Mouse (Mus musculus) hindbrain, embryonic 12.5 days (tissue): Measurements from ENCODE around the gene Tescl. TPM values are rescaled to one million over a fixed set of nuclear protein-coding genes. Genes with fewer than 3 reads are reported as not detected.

Source experiments
- ATAC-seq: fragments of 200-750 bp; cut with Nextera tagmentation; 2 replicates; pipeline ENCODE4 v1.8.0; 2017; ENCODE audit warnings: moderate TSS enrichment; ENCODE audit not compliant: low FRiP score
- H3K27ac ChIP-seq: fragments of 300-500 bp; sonication (generic); 2 replicates; pipeline ENCODE4 v1.5.1; 2016; ENCODE audit warnings: mild to moderate bottlenecking
- H3K27me3 ChIP-seq: fragments of 300-500 bp; sonication (generic); 2 replicates; pipeline ENCODE4 v1.6.1; 2016; ENCODE audit warnings: mild to moderate bottlenecking
- H3K36me3 ChIP-seq: fragments of 300-500 bp; sonication (generic); 2 replicates; pipeline ENCODE4 v1.6.1; 2016; ENCODE audit warnings: mild to moderate bottlenecking
- H3K4me1 ChIP-seq: fragments of 300-500 bp; sonication (generic); 2 replicates; pipeline ENCODE4 v1.6.1; 2016
- H3K4me2 ChIP-seq: fragments of 300-500 bp; sonication (generic); replicated peaks from 2 replicates; pipeline ENCODE4 v1.6.1; 2016; ENCODE audit warnings: mild to moderate bottlenecking
- H3K4me3 ChIP-seq: fragments of 300-500 bp; sonication (generic); 2 replicates; pipeline ENCODE4 v1.5.1; 2016; ENCODE audit warnings: mild to moderate bottlenecking
- H3K9ac ChIP-seq: fragments of 300-500 bp; sonication (generic); 2 replicates; pipeline ENCODE4 v1.6.1; 2016; ENCODE audit warnings: mild to moderate bottlenecking, moderate library complexity
- H3K9me3 ChIP-seq: fragments of 300-500 bp; sonication (generic); replicated peaks from 2 replicates; pipeline ENCODE4 v1.6.1; 2016; ENCODE audit warnings: mild to moderate bottlenecking
- WGBS: fragments of 180-500 bp; shearing (Covaris S2); methylation state at CpG from one replicate; pipeline ENCODE4 v1.1.7; 2016; 5-methylcytosine and 5-hydroxymethylcytosine counted together
- polyA plus RNA-seq: library from polyadenylated mRNA; unstranded; fragments of >200 nt; fragmentation: Nextera tagmentation; extraction: Ambion mirVana; gene quantifications from 2 replicates; pipeline ENCODE4 v1.2.1, GENCODE M21; 2016

Gene Tescl
- polyA plus RNA-seq, 1 experiment from 2014 or later, result not detected

DNA sequence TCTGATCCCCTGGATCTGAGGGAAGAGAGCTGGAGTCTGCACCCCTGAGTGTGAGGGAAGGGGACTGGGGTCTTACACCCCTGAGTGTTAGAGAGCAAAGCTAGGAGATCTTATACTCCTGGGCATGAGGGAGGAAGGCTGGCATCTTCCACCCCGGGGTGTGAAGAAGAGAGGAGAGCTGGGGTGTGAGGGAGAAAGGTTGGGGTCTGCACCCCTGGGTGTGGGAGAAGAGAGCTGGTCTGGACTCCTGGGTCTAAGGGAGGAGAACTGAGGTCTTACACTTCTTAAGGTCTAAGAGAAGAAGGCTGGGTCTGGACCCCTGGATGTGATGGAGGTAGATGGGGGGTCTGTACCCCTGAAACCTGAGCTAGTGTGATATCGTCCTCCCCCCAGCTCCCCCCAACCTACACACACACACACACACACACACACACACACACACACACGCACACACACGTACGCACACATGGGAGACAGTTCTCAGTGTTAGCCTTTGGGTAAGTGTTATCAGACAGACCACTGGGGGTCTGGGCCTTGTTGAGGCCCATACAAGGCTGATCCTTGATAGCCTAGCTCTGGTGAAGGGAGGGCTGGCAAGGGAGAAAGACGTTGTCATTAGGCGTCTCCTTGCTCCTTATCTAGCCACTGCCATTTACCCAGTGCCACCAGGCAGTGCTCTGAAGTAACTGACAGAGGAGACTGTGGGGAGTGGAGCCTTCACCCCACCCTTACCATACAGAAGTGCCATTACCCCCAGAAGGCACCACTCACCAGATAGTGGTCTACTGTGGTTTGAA lies 37.5 kb upstream of the Tescl start:
- no peak for ATAC-seq
- WGBS, result 78% methylated on average over 7 of the region's 7 CpGs
- Histone ChIP-seq H3K4me1 (peaks cover 11% of the 10 kb centered on the region), H3K27me3 (0 out of 2 replicates have a peak, but pooled peaks cover 2% of the 10 kb centered on the region), H3K9me3 (no peaks in the 10 kb centered on the region), H3K4me2 (no peak overlapping the region), H3K36me3 (no peaks in the 10 kb centered on the region), H3K27ac (no peak overlapping the region), H3K4me3 (no peak overlapping the region), H3K9ac (no peak overlapping the region)

GRCm38 (mm10) chr7:24369731-24370541 lies 36.2 kb upstream of the Tescl start, which contains the start of gene Kcnn4:
TSS of gene Kcnn4 (plus strand) at chr7:24370263.
- Histone ChIP-seq H3K9ac (no peak within 1 kb of the TSS), H3K4me3 (no peak within 1 kb of the TSS), H3K9me3 (no peaks in the 10 kb centered on the region), H3K4me1 (peaks cover 11% of the 10 kb centered on the region), H3K4me2 (no peak within 1 kb of the TSS), H3K27me3 (0 out of 2 replicates have a peak, but pooled peaks cover 2% of the 10 kb centered on the region), H3K36me3 (no peaks in the 10 kb centered on the region), H3K27ac (no peak within 1 kb of the TSS)
- ATAC-seq, result no peak
- 44% methylated on average over 23 of the region's 23 CpGs for WGBS

DNA sequence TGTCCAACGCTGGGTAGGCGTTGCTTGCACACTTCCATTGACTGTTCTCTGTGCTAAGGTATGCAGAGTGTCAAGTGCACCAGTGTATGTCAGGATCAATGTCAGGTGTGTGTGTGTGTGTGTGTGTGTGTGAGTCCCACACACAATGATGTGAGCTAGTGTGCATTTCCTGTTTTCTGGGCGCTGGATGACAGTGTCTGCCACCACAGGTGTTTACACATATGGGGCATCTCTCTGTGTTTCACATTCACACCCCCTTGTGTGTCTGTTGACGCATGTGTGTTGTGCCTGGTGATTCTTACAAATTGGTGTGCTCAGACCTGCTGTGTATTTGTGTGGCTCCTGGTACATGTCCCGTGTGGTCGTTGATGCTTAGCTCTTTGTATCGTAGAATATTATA lies 35.2 kb upstream of the Tescl start:
- H3K4me1 ChIP-seq, result peaks cover 11% of the 10 kb centered on the region
- H3K9ac ChIP-seq, result no peak overlapping the region
- H3K4me3 ChIP-seq, result no peak overlapping the region
- H3K9me3 ChIP-seq, result no peaks in the 10 kb centered on the region
- H3K36me3 ChIP-seq, result no peaks in the 10 kb centered on the region
- no peak for ATAC-seq
- H3K27ac ChIP-seq, result no peak overlapping the region
- 0 out of 2 replicates have a peak, but pooled peaks cover 2% of the 10 kb centered on the region for H3K27me3 ChIP-seq
- no peak overlapping the region for H3K4me2 ChIP-seq
- WGBS, result 93% methylated on average over 7 of the region's 7 CpGs

DNA sequence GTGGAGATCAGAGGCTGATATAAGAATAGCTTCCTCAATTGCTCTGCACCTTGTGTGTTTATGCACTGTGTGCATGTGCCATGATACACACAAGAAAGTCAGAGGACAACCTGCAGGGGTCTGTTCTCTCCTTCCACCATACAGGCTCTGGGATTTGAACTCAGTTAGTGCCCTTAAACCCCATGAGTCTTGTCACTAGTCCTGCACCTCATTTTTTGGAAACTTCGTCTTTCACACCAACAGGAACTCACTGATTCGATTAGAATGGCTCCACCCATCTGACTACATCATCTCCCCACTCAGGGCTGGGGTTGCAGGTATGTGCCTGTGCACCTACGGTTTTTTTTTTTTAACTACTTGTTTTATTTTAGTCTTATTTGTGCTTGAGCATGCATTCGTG lies 34.5 kb upstream of the Tescl start:
- Histone ChIP-seq H3K27me3 (0 out of 2 replicates have a peak, but pooled peaks cover 2% of the 10 kb centered on the region), H3K27ac (no peak overlapping the region), H3K9me3 (no peaks in the 10 kb centered on the region), H3K36me3 (no peaks in the 10 kb centered on the region), H3K4me3 (no peak overlapping the region), H3K4me1 (peaks cover 7% of the 10 kb centered on the region), H3K9ac (no peak overlapping the region), H3K4me2 (no peak overlapping the region)
- ATAC-seq, result no peak
- 72% methylated on average over 4 of the region's 4 CpGs for WGBS

DNA sequence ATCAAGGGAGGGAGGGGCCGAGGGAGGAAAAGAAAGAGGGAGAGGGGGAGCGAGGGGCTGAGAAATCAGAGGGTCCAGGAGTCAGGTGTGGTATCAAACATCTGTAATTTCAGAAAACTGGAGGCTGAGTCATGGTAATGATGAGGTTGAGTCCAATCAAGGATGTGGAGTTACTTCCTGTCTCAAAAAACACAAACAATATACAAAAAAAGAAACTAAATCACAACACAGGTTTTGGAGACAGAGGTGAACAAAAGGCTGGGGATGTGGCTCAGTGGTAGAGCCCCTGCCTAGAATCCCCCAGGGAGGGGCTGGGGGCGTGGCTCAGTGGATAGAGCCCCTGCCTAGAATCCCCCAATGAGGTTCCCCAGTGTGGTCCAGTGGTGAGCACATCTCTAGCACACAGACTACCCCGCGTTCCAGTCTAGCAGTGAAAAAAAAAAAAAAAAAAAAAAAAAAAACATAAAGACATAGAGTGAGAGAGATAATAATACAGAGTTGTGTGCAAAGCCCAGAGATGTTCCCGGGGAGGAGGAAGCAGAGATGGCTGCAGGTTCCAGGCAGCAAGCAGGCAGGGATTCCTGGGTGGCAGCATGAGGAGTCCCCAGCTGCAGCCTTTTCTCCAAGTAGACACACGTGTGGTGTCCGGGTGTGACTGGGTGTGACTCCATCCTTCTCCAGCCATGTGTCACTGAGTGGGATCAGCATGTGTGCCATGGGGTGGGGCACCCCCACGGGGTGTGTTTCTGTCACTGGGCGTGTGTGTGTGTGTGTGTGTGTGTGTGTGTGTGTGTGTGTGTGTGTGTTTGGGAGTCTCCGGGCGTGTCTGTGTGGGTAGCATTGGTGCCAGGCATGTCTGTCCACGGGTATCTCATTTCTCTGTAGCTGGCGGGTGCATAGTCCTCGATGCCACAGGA lies 33.2 kb upstream of the Tescl start:
- Histone ChIP-seq H3K27me3 (0 out of 2 replicates have a peak, but pooled peaks cover 6% of the 10 kb centered on the region), H3K36me3 (no peaks in the 10 kb centered on the region), H3K4me1 (peaks cover 4% of the 10 kb centered on the region; the same call in 1 of the 2 replicates), H3K4me2 (no peak overlapping the region), H3K9me3 (no peaks in the 10 kb centered on the region), H3K27ac (no peak overlapping the region), H3K9ac (no peak overlapping the region), H3K4me3 (no peak overlapping the region)
- 81% methylated on average over 13 of the region's 15 CpGs for WGBS
- ATAC-seq, result no peak

DNA sequence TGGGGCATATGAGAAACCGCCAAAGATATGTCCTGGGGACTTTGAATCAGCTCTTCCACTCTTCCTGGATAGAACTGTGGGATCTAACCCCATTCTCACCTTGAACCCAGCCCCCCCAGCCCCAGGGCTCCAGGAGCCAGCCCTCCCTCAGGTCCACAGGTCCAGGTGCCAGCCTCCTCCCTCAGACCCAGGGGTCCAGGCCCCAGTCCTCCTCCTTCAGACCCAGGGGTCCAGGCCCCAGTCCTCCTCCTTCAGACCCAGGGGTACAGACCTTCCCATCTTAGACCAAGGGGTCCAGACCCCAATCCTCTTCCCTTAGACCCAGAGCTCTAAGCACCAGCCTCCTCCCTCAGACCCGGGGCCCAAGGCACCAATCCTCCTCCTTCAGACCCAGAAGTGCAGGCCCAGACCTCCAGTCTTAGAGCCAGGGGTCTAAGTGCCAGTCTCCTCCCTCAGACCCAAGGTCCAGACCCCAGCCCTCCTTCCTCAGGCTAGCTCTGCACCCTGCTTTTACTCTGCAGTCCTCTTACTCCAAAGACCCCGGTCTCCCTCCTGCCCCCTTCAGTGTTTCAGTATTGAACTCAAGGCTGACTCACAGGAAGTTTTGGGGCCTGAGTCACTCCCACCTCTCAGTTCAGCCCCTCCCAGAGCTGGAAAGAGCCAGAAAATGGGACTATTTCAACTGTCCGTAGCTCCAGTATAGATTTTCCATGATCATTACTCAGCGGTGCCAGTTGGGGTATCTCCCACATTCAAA lies 31.7 kb upstream of the Tescl start:
- 0 out of 2 replicates have a peak, but pooled peaks cover 6% of the 10 kb centered on the region for H3K27me3 ChIP-seq
- ATAC-seq, result peak; percentile 32
- H3K4me1 ChIP-seq, result peaks cover 4% of the 10 kb centered on the region; the same call in 1 of the 2 replicates
- H3K4me3 ChIP-seq, result no peak overlapping the region
- WGBS, result 75% methylated on average over 5 of the region's 5 CpGs
- no peak overlapping the region for H3K4me2 ChIP-seq
- no peaks in the 10 kb centered on the region for H3K36me3 ChIP-seq
- H3K27ac ChIP-seq, result no peak overlapping the region
- H3K9me3 ChIP-seq, result no peaks in the 10 kb centered on the region; the same call in 1 of the 2 replicates
- H3K9ac ChIP-seq, result peak overlapping the region; percentile 1; the same call in 1 of the 2 replicates

DNA sequence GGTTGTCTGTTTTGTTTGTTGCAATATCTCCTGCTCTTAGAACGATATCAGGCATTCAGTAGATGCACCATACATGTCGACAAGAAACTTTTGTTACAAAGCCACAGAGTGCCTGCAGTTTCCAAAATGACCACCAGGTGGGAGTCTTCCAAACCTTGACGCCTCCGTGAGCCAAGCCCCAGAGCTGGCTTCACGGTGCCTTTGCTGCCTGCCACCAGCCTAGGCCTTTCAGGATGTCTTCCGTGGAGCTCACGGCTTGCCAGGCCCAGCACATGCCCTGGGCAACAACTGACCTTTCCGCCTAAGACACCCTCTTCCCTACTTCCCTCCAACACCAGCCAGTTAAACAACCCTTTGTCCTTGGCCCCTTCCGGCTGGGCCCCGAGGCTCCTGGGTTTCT lies 31.1 kb upstream of the Tescl start:
- H3K27ac ChIP-seq, result no peak overlapping the region
- H3K9me3 ChIP-seq, result no peaks in the 10 kb centered on the region; the same call in 1 of the 2 replicates
- WGBS, result 27% methylated on average over 10 of the region's 10 CpGs
- H3K4me2 ChIP-seq, result no peak overlapping the region
- no peaks in the 10 kb centered on the region for H3K36me3 ChIP-seq
- no peaks in the 10 kb centered on the region for H3K4me1 ChIP-seq
- peak overlapping the region; percentile 1; the same call in 1 of the 2 replicates for H3K9ac ChIP-seq
- H3K27me3 ChIP-seq, result 0 out of 2 replicates have a peak, but pooled peaks cover 6% of the 10 kb centered on the region
- ATAC-seq, result peak; percentile 63
- H3K4me3 ChIP-seq, result no peak overlapping the region

DNA sequence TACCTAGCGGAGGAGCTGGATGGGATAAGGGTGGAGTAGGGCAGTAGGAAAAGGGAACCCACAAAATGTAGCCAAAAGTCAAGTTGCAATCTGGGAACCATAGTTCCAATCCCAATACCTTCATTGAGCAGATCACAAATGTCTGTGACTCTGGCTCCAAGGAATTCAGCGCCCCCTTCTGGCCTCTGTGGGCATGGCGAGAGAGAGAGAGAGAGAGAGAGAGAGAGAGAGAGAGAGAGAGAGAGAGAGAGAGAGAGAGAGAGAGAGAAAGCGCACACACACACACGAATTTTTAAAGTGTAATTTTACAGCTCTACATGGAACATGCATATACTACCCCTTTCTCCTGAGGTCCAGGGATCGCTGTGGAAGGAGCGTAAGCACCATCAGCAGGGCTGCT lies 29.5 kb upstream of the Tescl start:
- no peaks in the 10 kb centered on the region; the same call in none of the 2 replicates for H3K9me3 ChIP-seq
- ATAC-seq, result no peak
- no peak overlapping the region for H3K27ac ChIP-seq
- no peak overlapping the region for H3K9ac ChIP-seq
- WGBS, result 28% methylated on average over 6 of the region's 7 CpGs
- H3K4me2 ChIP-seq, result no peak overlapping the region
- H3K4me3 ChIP-seq, result no peak overlapping the region
- no peaks in the 10 kb centered on the region for H3K36me3 ChIP-seq
- H3K4me1 ChIP-seq, result no peaks in the 10 kb centered on the region
- H3K27me3 ChIP-seq, result 0 out of 2 replicates have a peak, but pooled peaks cover 4% of the 10 kb centered on the region

GRCm38 (mm10) chr7:24361001-24361400 lies 27.3 kb upstream of the Tescl start:
- no peak for ATAC-seq

DNA sequence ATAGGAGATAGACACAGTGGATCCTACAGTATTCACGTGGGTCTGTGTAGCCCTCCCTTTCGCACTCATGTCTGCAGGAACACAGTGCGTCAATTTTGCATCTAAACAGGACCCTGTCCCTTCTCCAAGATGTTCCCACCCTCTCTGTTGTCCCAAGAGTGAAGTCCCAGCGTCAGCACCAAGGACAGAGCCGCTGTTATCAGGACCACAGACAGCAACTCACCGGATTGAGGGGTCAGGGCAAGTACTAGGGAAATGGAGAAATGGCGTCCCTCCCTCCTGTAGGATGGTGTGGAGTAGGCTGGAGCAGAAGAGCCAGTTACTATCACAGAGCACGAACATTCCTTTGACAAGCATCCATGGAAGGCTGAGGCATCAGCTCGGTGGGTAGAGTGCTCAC lies 25.5 kb upstream of the Tescl start:
- no peak for ATAC-seq
- H3K4me1 ChIP-seq, result no peaks in the 10 kb centered on the region

More at GRCm38 (mm10) chr7:24361001-24361400, 27.3 kb upstream of the Tescl start:
- H3K4me2 ChIP-seq, result no peak overlapping the region
- H3K4me1 ChIP-seq, result no peaks in the 10 kb centered on the region
- WGBS, result 72% methylated on average over 4 of the region's 4 CpGs
- peaks cover 4% of the 10 kb centered on the region; the same call in 1 of the 2 replicates for H3K27me3 ChIP-seq
- no peak overlapping the region for H3K9ac ChIP-seq
- H3K4me3 ChIP-seq, result no peak overlapping the region
- H3K9me3 ChIP-seq, result peaks cover 5% of the 10 kb centered on the region
- H3K36me3 ChIP-seq, result no peaks in the 10 kb centered on the region
- no peak overlapping the region for H3K27ac ChIP-seq

DNA sequence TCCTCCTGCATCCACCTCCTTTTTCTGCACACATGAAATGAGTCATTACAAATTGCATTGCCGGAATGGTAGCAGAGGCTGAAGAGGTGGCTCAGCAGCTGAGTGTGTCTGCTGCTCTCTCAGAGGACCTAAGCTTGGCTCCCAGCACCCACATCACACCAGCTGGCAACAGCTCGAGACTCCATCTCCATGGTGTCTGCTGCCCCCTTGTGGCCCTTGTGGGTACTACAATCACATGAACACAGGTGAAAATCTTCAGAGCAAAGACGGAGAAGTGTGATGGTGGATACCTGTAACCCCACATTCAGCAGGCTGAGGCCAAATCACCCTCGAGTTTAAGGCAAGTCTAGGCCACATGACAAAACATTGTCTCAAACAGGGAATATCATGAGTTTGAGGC lies 24.2 kb upstream of the Tescl start:
- Histone ChIP-seq H3K9ac (no peak overlapping the region), H3K36me3 (no peaks in the 10 kb centered on the region), H3K27ac (no peak overlapping the region), H3K4me3 (no peak overlapping the region), H3K4me1 (no peaks in the 10 kb centered on the region), H3K4me2 (no peak overlapping the region), H3K9me3 (peaks cover 5% of the 10 kb centered on the region), H3K27me3 (peaks cover 4% of the 10 kb centered on the region; the same call in 1 of the 2 replicates)
- 54% methylated on average over 4 of the region's 4 CpGs for WGBS
- no peak for ATAC-seq

More for the DNA sequence above, 25.5 kb upstream of the Tescl start:
- Histone ChIP-seq H3K9ac (no peak overlapping the region), H3K27ac (no peak overlapping the region), H3K9me3 (peaks cover 5% of the 10 kb centered on the region), H3K4me2 (no peak overlapping the region), H3K27me3 (peaks cover 4% of the 10 kb centered on the region; the same call in 1 of the 2 replicates), H3K4me3 (no peak overlapping the region), H3K36me3 (no peaks in the 10 kb centered on the region)
- 28% methylated on average over 9 of the region's 9 CpGs for WGBS
